Mouse (Mus musculus) CH12.LX (cell line): ENCODE data around the gene 1700010B08Rik. TPM values are rescaled to one million over a fixed set of nuclear protein-coding genes. Genes with fewer than 3 reads are reported as not detected.

Source experiments
- DNase-seq: peaks from one replicate; pipeline ENCODE4 v3.0.0-alpha.2; 2013; ENCODE audit errors: extremely low read depth
- H3K27ac ChIP-seq: 2 replicates; pipeline ENCODE4 v1.5.1; 2012; ENCODE audit warnings: low read depth, mild to moderate bottlenecking, control low read depth, moderate library complexity; ENCODE audit not compliant: insufficient read depth
- H3K27me3 ChIP-seq: replicated peaks from 2 replicates; pipeline ENCODE3; 2012; ENCODE audit warnings: inconsistent platforms
- H3K36me3 ChIP-seq, 2 experiments: replicated peaks in 1 of 2; 2 replicates each; pipeline versions ENCODE3 to v1.6.1; 2012; ENCODE audit warnings: inconsistent platforms in 1 of 2, low read length in 1 of 2, mild to moderate bottlenecking in 1 of 2, mixed read lengths in 1 of 2, moderate library complexity in 1 of 2; ENCODE audit not compliant: control insufficient read depth in 1 of 2, insufficient read depth in 1 of 2
- H3K4me1 ChIP-seq, 2 experiments: 2 replicates each; pipeline ENCODE4 v1.6.1; 2012; ENCODE audit warnings: inconsistent platforms in 1 of 2, moderate library complexity in 1 of 2; ENCODE audit not compliant: insufficient read depth in 2 of 2, control insufficient read depth in 1 of 2
- H3K4me2 ChIP-seq: 2 replicates; pipeline ENCODE4 v1.6.1; 2012; ENCODE audit warnings: low read depth, mild to moderate bottlenecking, control low read depth; ENCODE audit not compliant: poor library complexity, insufficient read depth, severe bottlenecking
- H3K4me3 ChIP-seq, 3 experiments: fragments of 150-350 bp in 1 of 3; sonication (generic) in 1 of 3; replicated peaks in 1 of 3; 2 replicates each; pipeline versions ENCODE3 to v1.5.1; 2011 to 2012; ENCODE audit warnings: low read depth in 2 of 3, low read length in 2 of 3, mild to moderate bottlenecking in 2 of 3, moderate library complexity in 2 of 3, control low read depth in 1 of 3, improper control_type of control experiment in 1 of 3, inconsistent platforms in 1 of 3, mixed read lengths in 1 of 3; ENCODE audit not compliant: poor library complexity in 1 of 3
- H3K79me2 ChIP-seq: replicated peaks from 2 replicates; pipeline ENCODE4 v1.6.1; 2012; ENCODE audit warnings: mild to moderate bottlenecking, moderate library complexity; ENCODE audit not compliant: control insufficient read depth, poor library complexity, insufficient read depth, severe bottlenecking; ENCODE audit errors: extremely low read depth
- H3K9ac ChIP-seq: 2 replicates; pipeline ENCODE4 v1.6.1; 2012; ENCODE audit warnings: low read depth, mild to moderate bottlenecking, control low read depth, moderate library complexity; ENCODE audit not compliant: insufficient read depth
- H3K9me3 ChIP-seq: replicated peaks from 2 replicates; pipeline ENCODE3; 2012; ENCODE audit warnings: low read length, inconsistent platforms, mixed read lengths
- CHD1 ChIP-seq: IDR thresholded peaks from 2 replicates; pipeline ENCODE4 v1.6.1; 2012; ENCODE audit warnings: low read depth, low read length, improper control_type of control experiment, inconsistent platforms
- CHD2 ChIP-seq: IDR thresholded peaks from 2 replicates; pipeline ENCODE4 v1.6.1; 2011; ENCODE audit warnings: low read length, improper control_type of control experiment
- CTCF ChIP-seq, 2 experiments: IDR thresholded peaks in 1 of 2; conservative IDR thresholded peaks in 1 of 2; 2 replicates each; pipeline ENCODE4 v1.5.1; 2011 to 2012; ENCODE audit warnings: low read depth in 2 of 2, low read length in 2 of 2, improper control_type of control experiment in 1 of 2, inconsistent platforms in 1 of 2, mild to moderate bottlenecking in 1 of 2, moderate library complexity in 1 of 2
- ELF1 ChIP-seq: IDR thresholded peaks from 2 replicates; pipeline ENCODE4 v1.6.1; 2014; ENCODE audit warnings: low read depth, mild to moderate bottlenecking, inconsistent platforms, low read length, improper control_type of control experiment
- EP300 ChIP-seq: IDR thresholded peaks from 2 replicates; pipeline ENCODE4 v1.6.1; 2011; ENCODE audit warnings: low read length, improper control_type of control experiment
- JUN ChIP-seq: IDR thresholded peaks from 2 replicates; pipeline ENCODE4 v1.6.1; 2011; ENCODE audit warnings: low read depth, mild to moderate bottlenecking, low read length, improper control_type of control experiment, moderate library complexity; ENCODE audit not compliant: insufficient read depth
- JUND ChIP-seq: conservative IDR thresholded peaks from 2 replicates; pipeline ENCODE4 v1.6.1; 2011; ENCODE audit warnings: low read depth, low read length, improper control_type of control experiment
- MAZ ChIP-seq: IDR thresholded peaks from 2 replicates; pipeline ENCODE4 v1.6.1; 2012; ENCODE audit warnings: low read depth, mild to moderate bottlenecking, inconsistent platforms, low read length, improper control_type of control experiment, moderate library complexity
- MEF2A ChIP-seq: IDR thresholded peaks from 2 replicates; pipeline ENCODE4 v1.6.1; 2014; ENCODE audit warnings: low read depth, mild to moderate bottlenecking, inconsistent platforms, low read length, improper control_type of control experiment, borderline replicate concordance
- MXI1 ChIP-seq: IDR thresholded peaks from 2 replicates; pipeline ENCODE4 v1.6.1; 2011; ENCODE audit warnings: mild to moderate bottlenecking, low read depth, low read length, improper control_type of control experiment
- MYC ChIP-seq: IDR thresholded peaks from 2 replicates; pipeline ENCODE4 v1.6.1; 2011; ENCODE audit warnings: low read depth, mild to moderate bottlenecking, improper control_type of control experiment, low read length
- POLR2A ChIP-seq: IDR thresholded peaks from 2 replicates; pipeline ENCODE4 v1.6.1; 2011; ENCODE audit warnings: low read depth, mild to moderate bottlenecking, improper control_type of control experiment, low read length
- POLR2AphosphoS2 ChIP-seq: IDR thresholded peaks from 2 replicates; pipeline ENCODE4 v1.6.1; 2011; ENCODE audit warnings: low read depth, low read length, improper control_type of control experiment
- RAD21 ChIP-seq: IDR thresholded peaks from 2 replicates; pipeline ENCODE4 v1.6.1; 2011; ENCODE audit warnings: low read depth, mild to moderate bottlenecking, low read length, improper control_type of control experiment, moderate library complexity
- RCOR1 ChIP-seq: conservative IDR thresholded peaks from 2 replicates; pipeline ENCODE4 v1.6.1; 2012; ENCODE audit warnings: low read depth, mild to moderate bottlenecking, inconsistent platforms, low read length, improper control_type of control experiment
- SIN3A ChIP-seq: IDR thresholded peaks from 2 replicates; pipeline ENCODE4 v1.6.1; 2012; ENCODE audit warnings: low read length, improper control_type of control experiment, inconsistent platforms
- SMC3 ChIP-seq: IDR thresholded peaks from 2 replicates; pipeline ENCODE4 v1.6.1; 2011; ENCODE audit warnings: low read depth, low read length, improper control_type of control experiment
- TBP ChIP-seq: conservative IDR thresholded peaks from 2 replicates; pipeline ENCODE4 v1.6.1; 2011; ENCODE audit warnings: low read depth, low read length, improper control_type of control experiment
- TCF12 ChIP-seq: IDR thresholded peaks from 2 replicates; pipeline ENCODE4 v1.6.1; 2014; ENCODE audit warnings: low read depth, mild to moderate bottlenecking, inconsistent platforms, low read length, improper control_type of control experiment
- USF1 ChIP-seq: IDR thresholded peaks from 2 replicates; pipeline ENCODE4 v1.6.1; 2014; ENCODE audit warnings: low read depth, mild to moderate bottlenecking, inconsistent platforms, low read length, improper control_type of control experiment
- USF2 ChIP-seq: conservative IDR thresholded peaks from 2 replicates; pipeline ENCODE4 v1.6.1; 2011; ENCODE audit warnings: low read depth, low read length, improper control_type of control experiment
- ZKSCAN1 ChIP-seq: IDR thresholded peaks from 2 replicates; pipeline ENCODE4 v1.6.1; 2012; ENCODE audit warnings: low read depth, inconsistent platforms, low read length, improper control_type of control experiment, borderline replicate concordance
- ZMIZ1 ChIP-seq: IDR thresholded peaks from 2 replicates; pipeline ENCODE4 v1.6.1; 2012; ENCODE audit warnings: low read depth, mild to moderate bottlenecking, inconsistent platforms, low read length, improper control_type of control experiment
- ZNF384 ChIP-seq: IDR thresholded peaks from 2 replicates; pipeline ENCODE4 v1.6.1; 2012; ENCODE audit warnings: low read depth, low read length, improper control_type of control experiment, inconsistent platforms
- dilution Hi-C: fragments of 300-500 bp; cut with MboI; formaldehyde crosslinking; loops from 2 replicates; pipeline ENCODE4 v1.14.3; 2020; ENCODE audit warnings: low sequenced_read_pairs; ENCODE audit not compliant: extremely low pct_unique_long_range_greater_than_20kb, extremely low pct_ligation_motif_present
- in situ Hi-C: fragments of 300-500 bp; cut with MboI; formaldehyde crosslinking; loops from 3 replicates; pipeline ENCODE4 v1.14.3; 2019; ENCODE audit warnings: low sequenced_read_pairs, low pct_ligation_motif_present, low pct_unique_long_range_greater_than_20kb, mixed read lengths
- polyA plus RNA-seq: library from polyadenylated mRNA; unstranded; fragments of >175 nt; gene quantifications from 2 replicates; pipeline ENCODE4 v1.2.1, GENCODE M21; 2012; ENCODE audit warnings: low read depth; ENCODE audit not compliant: insufficient read length
- total RNA-seq, 2 experiments: library from RNA; depleted of rRNA; stranded (reverse); fragments of 300-350 nt in 1 of 2; fragments of >200 nt in 1 of 2; gene quantifications; 2 replicates each; pipeline ENCODE4 v1.2.3; 2012 to 2014

Gene 1700010B08Rik
- total and polyA plus RNA-seq, 3 experiments = not detected

- dilution Hi-C loops = no loop called here
- H3K9ac ChIP-seq = no peak overlapping the region
Measured at GRCm38 (mm10) chr2:173760607-173761006, 41.4 kb downstream of the 1700010B08Rik start.

GRCm38 (mm10) chr2:173764629-173765028 lies 45.4 kb downstream of the 1700010B08Rik start:
- Histone ChIP-seq H3K4me2 (no peak overlapping the region), H3K79me2 (no peaks in the 10 kb centered on the region), H3K36me3 (peaks cover 14 to 82% of the 10 kb centered on the region in 2 experiments), H3K9ac (no peak overlapping the region), H3K27ac (no peak overlapping the region), H3K4me1 (peaks cover 6 to 37% of the 10 kb centered on the region in 2 experiments), H3K4me3 (no peak overlapping the region), H3K27me3 (no peaks in the 10 kb centered on the region), H3K9me3 (no peaks in the 10 kb centered on the region)
- dilution Hi-C loops = no loop called here
- TF ChIP-seq SMC3 (no peak), RCOR1 (no peak), ZMIZ1 (no peak), MYC (no peak), JUND (no peak), TBP (no peak), CHD2 (no peak), ZNF384 (no peak), MAZ (no peak), RAD21 (no peak), MEF2A (no peak), CTCF (conservative IDR thresholded peaks at IDR 0.05 in 1 of 2, IDR thresholded peaks at IDR 0.05 in 1 of 2; ENCODE audit: low read depth in 2 of 2, low read length in 2 of 2) (no peak), CHD1 (no peak), ZKSCAN1 (no peak), JUN (no peak)
- in situ Hi-C loops = no loop called here
- no peak for DNase-seq

More at GRCm38 (mm10) chr2:173760607-173761006, 41.4 kb downstream of the 1700010B08Rik start:
- Histone ChIP-seq H3K4me3 (no peak overlapping the region), H3K4me2 (no peak overlapping the region), H3K27me3 (no peaks in the 10 kb centered on the region), H3K27ac (no peak overlapping the region), H3K9me3 (no peaks in the 10 kb centered on the region), H3K79me2 (peaks cover 5% of the 10 kb centered on the region), H3K36me3 (peaks cover 14 to 78% of the 10 kb centered on the region in 2 experiments), H3K4me1 (peaks cover 0 to 14% of the 10 kb centered on the region in 2 experiments; a peak in 2 of 4 replicates)
- no peak for DNase-seq
- no peak for TF ChIP-seq POLR2AphosphoS2
- no peak for TF ChIP-seq TCF12
- TF ChIP-seq ZKSCAN1 = no peak
- no peak for TF ChIP-seq JUND
- TF ChIP-seq POLR2A = no peak
- no peak for TF ChIP-seq USF1
- no peak for TF ChIP-seq CHD1
- TF ChIP-seq CTCF (conservative IDR thresholded peaks at IDR 0.05 in 1 of 2, IDR thresholded peaks at IDR 0.05 in 1 of 2; ENCODE audit: low read depth in 2 of 2, low read length in 2 of 2) = no peak
- no peak for TF ChIP-seq MXI1
- TF ChIP-seq ELF1 = no peak
- no peak for TF ChIP-seq USF2
- no peak for TF ChIP-seq EP300
- no peak for TF ChIP-seq SIN3A
- in situ Hi-C loops = no loop called here
